Mouse (Mus musculus): ENCODE results near the gene Ulk4.

DNA sequence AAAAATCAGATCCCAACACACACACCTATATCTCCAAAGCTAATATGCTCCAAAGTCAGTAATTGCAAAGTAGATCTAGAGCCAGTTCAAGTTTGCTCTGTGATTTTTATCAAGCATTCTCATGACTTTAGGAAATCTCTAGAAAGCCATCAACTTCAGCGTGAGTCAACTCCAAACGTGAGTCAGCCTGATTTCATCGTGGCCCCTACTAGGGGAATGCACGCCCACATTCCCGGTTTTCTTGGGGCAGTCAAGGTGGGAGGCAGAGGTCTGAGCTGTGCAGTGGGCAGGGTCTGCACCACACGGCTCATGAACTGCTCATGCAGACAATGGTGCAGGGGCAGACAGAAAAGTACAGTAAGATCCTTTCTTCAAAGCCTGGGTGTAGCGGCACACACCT lies 271.0 kb downstream of the Ulk4 start:
- TF ChIP-seq CTCF (IDR thresholded peaks at IDR 0.05) (no peak), EP300 (IDR thresholded peaks at IDR 0.05; ENCODE audit: insufficient read depth, low read depth, low read length) (no peak)
